Mouse (Mus musculus) lung, postnatal 0 days (tissue): ENCODE measurements around the gene Gnaq.

Experiments
- CTCF ChIP-seq: IDR thresholded peaks from 2 replicates; pipeline ENCODE4 v1.5.1; 2016; ENCODE audit warnings: antibody characterized with exemption, mild to moderate bottlenecking
- EP300 ChIP-seq: IDR thresholded peaks from 2 replicates; pipeline ENCODE4 v1.6.1; 2016; ENCODE audit warnings: antibody characterized with exemption, mild to moderate bottlenecking, control low read depth

DNA sequence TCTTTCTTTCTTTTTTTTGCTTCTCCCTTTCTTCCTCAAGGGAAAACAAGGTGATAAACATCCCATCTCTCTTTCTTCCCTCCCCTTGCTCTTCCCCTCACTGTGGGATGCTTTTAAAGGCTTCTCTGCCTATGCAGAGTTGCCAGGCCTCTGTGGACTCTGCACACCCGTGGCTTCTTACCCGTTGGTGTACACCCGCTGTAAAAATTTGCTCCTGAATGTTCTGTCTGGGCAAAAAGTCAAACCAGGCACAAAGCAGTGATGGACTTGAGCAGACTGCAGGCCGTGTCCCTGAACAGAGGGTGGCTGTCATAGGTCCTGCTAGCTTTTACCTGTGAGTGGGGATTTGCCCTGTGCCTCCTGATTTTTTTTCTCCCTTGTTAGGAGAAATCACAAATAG lies 154.7 kb downstream of the Gnaq start:
- no peak for TF ChIP-seq CTCF
- no peak for TF ChIP-seq EP300
